Mouse (Mus musculus): ENCODE results near the gene Zfp644.

- no peak for TF ChIP-seq CTCF (conservative IDR thresholded peaks at IDR 0.05; ENCODE audit: insufficient read depth, insufficient read length, low read depth, low read length)
- no peak for TF ChIP-seq POLR2A (IDR thresholded peaks at IDR 0.05; ENCODE audit: low read depth, low read length)
Observed at GRCm38 (mm10) chr5:106597472-106597871, 99.6 kb downstream of the Zfp644 start.

Measured in kidney, adult 2 months (tissue).